ENCODE assay signal across 14 mouse cellular contexts in the genomic region with DNA sequence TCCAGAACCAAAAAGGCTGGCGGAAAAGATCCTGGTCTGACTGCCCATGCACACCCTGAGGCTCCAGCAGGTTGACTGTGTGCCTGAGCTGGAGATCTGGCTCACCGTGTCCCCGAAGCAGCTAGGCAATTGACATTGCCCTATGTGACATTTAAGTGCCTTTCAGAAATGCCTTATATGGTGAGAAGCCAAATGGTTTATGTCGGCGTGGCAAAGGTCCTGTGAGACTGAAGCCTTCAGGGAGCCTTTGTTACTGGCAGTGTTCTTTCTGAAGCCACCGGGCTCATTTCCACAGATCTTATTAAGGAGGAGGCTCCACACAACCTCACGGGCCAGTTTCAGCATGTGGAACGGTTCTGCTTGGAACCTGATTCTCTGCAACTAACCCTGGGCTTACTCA.
"Had no signal": no experiment of that assay in that cellular context is flagged by ENCODE, and none has a peak within 500 bp of the region (broad histone marks: within the 10 kb centered on the region; RNA-seq: fewer than 3 reads in every experiment).

No protein-coding gene starts in this region.

- H3K4me3 ChIP-seq: limb, embryonic 15.5 days; liver, embryonic 12.5 days; midbrain, embryonic 10.5 days; myocyte; neural tube, embryonic 12.5 days had no signal

- H3K27me3 ChIP-seq: limb, embryonic 15.5 days; neural tube, embryonic 12.5 days had no signal

- H3K9ac ChIP-seq: limb, embryonic 15.5 days; liver, embryonic 12.5 days; lung, embryonic 14.5 days; neural tube, embryonic 12.5 days had no signal

- H3K36me3 ChIP-seq: limb, embryonic 15.5 days; liver, embryonic 12.5 days; midbrain, embryonic 10.5 days; neural tube, embryonic 12.5 days had no signal

- ATAC-seq: liver, embryonic 12.5 days had no signal

- H3K4me2 ChIP-seq: limb, embryonic 15.5 days; liver, embryonic 12.5 days; lung, embryonic 14.5 days; neural tube, embryonic 12.5 days had no signal

- H3K27ac ChIP-seq: limb, embryonic 15.5 days; liver, embryonic 12.5 days; midbrain, embryonic 10.5 days; neural tube, embryonic 12.5 days had no signal

- H3K9me3 ChIP-seq: limb, embryonic 15.5 days; liver, embryonic 12.5 days; midbrain, embryonic 10.5 days; neural tube, embryonic 12.5 days had no signal

- DNase-seq: kidney, adult 11 months; layer of hippocampus, adult 9-11 months; layer of hippocampus, postnatal 36 days; lung, embryonic 14.5 days; lung, postnatal 10 days; lung, postnatal 4 days; midbrain, embryonic 14.5 days; retina, postnatal 1 day; thymus, postnatal 25 days had no signal
